In genomic region chr12:3887515-3888325, GRCm38 (mm10) we compare ENCODE assay signal across 8 mouse cellular contexts.
A peak's percentile ranks its signal among the peaks of the same experiment; 100 is the strongest.
DNase-seq lines count a peak whose midpoint lies in the region; ATAC-seq and TF ChIP-seq lines count a peak whose summit lies in the region.

No protein-coding gene starts in this region.

- DNase-seq in heart, adult 2 months = peak in 1 of 2 experiments; percentile 31
- DNase-seq in heart, postnatal 25 days (ENCODE audit: low spot score) = no peak
- DNase-seq in forebrain, embryonic 11.5 days (ENCODE audit: low spot score) = peak; percentile 68
- DNase-seq in left cerebral cortex, adult 11 months (ENCODE audit: low spot score) = peak; percentile 78
- no peak for DNase-seq in adrenal gland, adult 18-20 months (ENCODE audit: low spot score in 2 of 2)
- no peak for DNase-seq in c-Kit-positive CD71-positive TER-119-positive erythroid progenitor cells, embryonic 14.5 days (ENCODE audit: low spot score)

- ATAC-seq in forebrain, embryonic 11.5 days (replicated peaks; ENCODE audit: low FRiP score) = peak; percentile 40
- peak; percentile 87 for ATAC-seq in hindbrain, embryonic 16.5 days
- peak; percentile 20 for ATAC-seq in midbrain, embryonic 12.5 days (ENCODE audit: low FRiP score, low read depth)

- 7% methylated on average over 4 of the region's 4 CpGs for WGBS in heart, adult 2 months
- 35% methylated on average over 4 of the region's 4 CpGs for WGBS in forebrain, embryonic 11.5 days
- 14% methylated on average over 4 of the region's 4 CpGs for WGBS in hindbrain, embryonic 16.5 days
- WGBS in midbrain, embryonic 12.5 days = 35% methylated on average over 4 of the region's 4 CpGs

- TF ChIP-seq CTCF in heart, adult 2 months (IDR thresholded peaks at IDR 0.05) = no peak

- H3K4me2 ChIP-seq in forebrain, embryonic 11.5 days (ENCODE audit: low read depth, low read length, severe bottlenecking) = peak overlapping the region; percentile 1; the same call in 1 of the 2 replicates
- peak overlapping the region; percentile 31; the same call in 1 of the 2 replicates for H3K4me2 ChIP-seq in hindbrain, embryonic 16.5 days (ENCODE audit: low read length)
- peak overlapping the region; percentile 28 for H3K4me2 ChIP-seq in midbrain, embryonic 12.5 days (replicated peaks)

- peak overlapping the region; percentile 36 for H3K27ac ChIP-seq in heart, adult 2 months
- peak overlapping the region; percentile 55 for H3K27ac ChIP-seq in forebrain, embryonic 11.5 days (ENCODE audit: low read depth, low read length)
- H3K27ac ChIP-seq in hindbrain, embryonic 16.5 days (ENCODE audit: low read depth, low read length) = peak overlapping the region; percentile 89
- H3K27ac ChIP-seq in midbrain, embryonic 12.5 days (replicated peaks) = peak overlapping the region; percentile 89

- H3K4me3 ChIP-seq in heart, adult 2 months = no peak overlapping the region
- H3K4me3 ChIP-seq in forebrain, embryonic 11.5 days (ENCODE audit: low read depth, low read length) = no peak overlapping the region
- no peak overlapping the region for H3K4me3 ChIP-seq in hindbrain, embryonic 16.5 days (ENCODE audit: low read length)
- no peak overlapping the region for H3K4me3 ChIP-seq in midbrain, embryonic 12.5 days

- no peak for TF ChIP-seq POLR2A in heart, adult 2 months (IDR thresholded peaks at IDR 0.05; ENCODE audit: insufficient read depth, low read depth, low read length)

- H3K27me3 ChIP-seq in heart, adult 2 months (ENCODE audit: control insufficient read depth, insufficient read depth, low read length) = no peaks in the 10 kb centered on the region
- 0 out of 2 replicates have a peak, but pooled peaks cover 2% of the 10 kb centered on the region for H3K27me3 ChIP-seq in forebrain, embryonic 11.5 days (ENCODE audit: control insufficient read depth, insufficient read depth, low read length)
- H3K27me3 ChIP-seq in hindbrain, embryonic 16.5 days (replicated peaks; ENCODE audit: control insufficient read depth, insufficient read depth, low read length) = no peaks in the 10 kb centered on the region
- H3K27me3 ChIP-seq in midbrain, embryonic 12.5 days = 0 out of 2 replicates have a peak, but pooled peaks cover 8% of the 10 kb centered on the region

- H3K4me1 ChIP-seq in heart, adult 2 months (ENCODE audit: control insufficient read depth, insufficient read depth, low read length) = peaks cover 18% of the 10 kb centered on the region
- H3K4me1 ChIP-seq in forebrain, embryonic 11.5 days (replicated peaks; ENCODE audit: control insufficient read depth, insufficient read depth, low read length) = peaks cover 47% of the 10 kb centered on the region
- H3K4me1 ChIP-seq in hindbrain, embryonic 16.5 days (ENCODE audit: control insufficient read depth, insufficient read depth, low read depth, low read length) = peaks cover 73% of the 10 kb centered on the region
- peaks cover 78% of the 10 kb centered on the region for H3K4me1 ChIP-seq in midbrain, embryonic 12.5 days

- no peak for TF ChIP-seq EP300 in heart, adult 2 months (IDR thresholded peaks at IDR 0.05; ENCODE audit: insufficient read depth, low read depth, low read length)

- no peaks in the 10 kb centered on the region for H3K79me2 ChIP-seq in heart, adult 2 months (replicated peaks; ENCODE audit: control insufficient read depth, insufficient read depth, low read length)

- intact Hi-C loops in heart, adult 2 months (cut with DNase I) = no loop called here
- intact Hi-C loops in heart, postnatal 25 days (cut with DNase I) = no loop called here

- H3K9ac ChIP-seq in heart, adult 2 months (ENCODE audit: low read depth, low read length) = no peak overlapping the region
- H3K9ac ChIP-seq in forebrain, embryonic 11.5 days (ENCODE audit: low read length) = no peak overlapping the region
- peak overlapping the region; percentile 34; the same call in 1 of the 2 replicates for H3K9ac ChIP-seq in hindbrain, embryonic 16.5 days (ENCODE audit: low read depth, low read length)
- H3K9ac ChIP-seq in midbrain, embryonic 12.5 days (replicated peaks) = no peak overlapping the region

- no peaks in the 10 kb centered on the region; the same call in 1 of the 2 replicates for H3K36me3 ChIP-seq in heart, adult 2 months (ENCODE audit: control insufficient read depth, insufficient read depth, low read length)
- H3K36me3 ChIP-seq in forebrain, embryonic 11.5 days (ENCODE audit: control insufficient read depth, insufficient read depth, low read length) = no peaks in the 10 kb centered on the region
- no peaks in the 10 kb centered on the region for H3K36me3 ChIP-seq in hindbrain, embryonic 16.5 days (ENCODE audit: control insufficient read depth, insufficient read depth, low read length)
- no peaks in the 10 kb centered on the region for H3K36me3 ChIP-seq in midbrain, embryonic 12.5 days

- no peaks in the 10 kb centered on the region for H3K9me3 ChIP-seq in forebrain, embryonic 11.5 days (ENCODE audit: control insufficient read depth, low read length)
- H3K9me3 ChIP-seq in hindbrain, embryonic 16.5 days (ENCODE audit: control insufficient read depth, low read length) = no peaks in the 10 kb centered on the region
- no peaks in the 10 kb centered on the region for H3K9me3 ChIP-seq in midbrain, embryonic 12.5 days

Comparison
In these comparisons a context has a peak if more than half of its experiments do, and no peak if none do; other contexts are left out.
1. DNase-seq: peak in forebrain, embryonic 11.5 days (single experiment) and left cerebral cortex, adult 11 months (single experiment); none in heart, postnatal 25 days (single experiment), adrenal gland, adult 18-20 months (0 of 2) and c-Kit-positive CD71-positive TER-119-positive erythroid progenitor cells, embryonic 14.5 days (single experiment).
2. H3K27ac ChIP-seq: peak in every context shown above with its lines; median percentile 89 in hindbrain, embryonic 16.5 days; 89 in midbrain, embryonic 12.5 days; 55 in forebrain, embryonic 11.5 days; 36 in heart, adult 2 months.
3. ATAC-seq: peak in every context shown above with its lines; median percentile 87 in hindbrain, embryonic 16.5 days; 40 in forebrain, embryonic 11.5 days; 20 in midbrain, embryonic 12.5 days.
4. Peak in every context shown above with its lines, with median percentiles within 50 percentile points of each other: H3K4me2 ChIP-seq.